Mouse (Mus musculus): ENCODE measurements around the gene Rps28. TPM values are rescaled to one million over a fixed set of nuclear protein-coding genes. Genes with fewer than 3 reads are reported as not detected.

Rps28 gene
- polyA plus RNA-seq, 1 experiment from 2014 or later = 625 TPM

DNA sequence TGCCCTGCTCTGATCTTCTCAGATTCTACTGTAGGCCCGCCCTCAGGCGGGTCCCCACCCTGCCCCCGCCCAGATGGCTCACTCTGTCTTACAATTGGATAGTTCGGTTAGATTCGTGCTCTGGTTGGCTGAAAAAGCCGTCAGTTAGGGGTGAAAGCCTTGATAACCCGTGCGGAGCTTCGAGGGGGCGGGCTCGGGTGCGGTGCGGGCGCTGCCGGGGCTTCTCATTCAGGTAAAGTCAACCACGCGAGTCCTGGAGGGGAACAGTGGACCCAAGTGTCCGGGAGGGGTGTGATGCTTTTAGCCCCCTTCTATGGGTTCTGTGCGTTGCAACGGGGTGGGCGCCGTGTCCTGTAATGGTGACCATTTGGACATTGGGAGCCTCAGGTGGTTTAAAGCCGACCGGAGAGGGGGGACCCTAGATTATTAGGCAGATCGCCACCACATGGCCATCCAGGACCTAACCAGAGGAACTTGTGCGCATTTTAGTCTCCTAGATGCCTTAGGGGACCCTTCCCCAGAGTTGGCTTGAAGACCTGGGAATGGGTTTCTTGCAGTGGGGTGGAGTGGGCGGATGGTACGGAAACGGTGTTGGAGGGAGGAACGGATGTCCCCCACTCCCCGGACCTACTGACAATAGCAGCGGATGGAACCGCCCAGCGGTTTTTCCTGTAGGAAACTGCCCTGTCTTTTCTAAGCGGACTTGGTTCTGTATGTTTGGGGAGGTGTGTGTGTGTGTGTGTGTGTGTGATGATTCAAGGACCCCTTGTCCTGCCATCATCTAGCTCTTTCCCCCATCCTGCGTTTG lies 13.8 kb downstream of the Rps28 start, which contains the start of gene Kank3:
Gene Kank3 (plus strand): TSS at position 186 of the 808 bp plus-strand sequence.
- peaks cover 9% of the 10 kb centered on the region for H3K4me1 ChIP-seq (replicated peaks)
- no peaks in the 10 kb centered on the region for H3K9me3 ChIP-seq
- no peak within 1 kb of the TSS for H3K27ac ChIP-seq (replicated peaks)
- H3K27me3 ChIP-seq = peaks cover 15% of the 10 kb centered on the region
- peak within 1 kb of the TSS; percentile 68 for H3K4me2 ChIP-seq
- peak; percentile 98 for ATAC-seq (ENCODE audit: low read depth)
- H3K4me3 ChIP-seq = peak within 1 kb of the TSS; percentile 48
- peak within 1 kb of the TSS; percentile 70 for H3K9ac ChIP-seq
- no peaks in the 10 kb centered on the region for H3K36me3 ChIP-seq
- under 1% methylated on average over 36 of the region's 36 CpGs for WGBS

DNA sequence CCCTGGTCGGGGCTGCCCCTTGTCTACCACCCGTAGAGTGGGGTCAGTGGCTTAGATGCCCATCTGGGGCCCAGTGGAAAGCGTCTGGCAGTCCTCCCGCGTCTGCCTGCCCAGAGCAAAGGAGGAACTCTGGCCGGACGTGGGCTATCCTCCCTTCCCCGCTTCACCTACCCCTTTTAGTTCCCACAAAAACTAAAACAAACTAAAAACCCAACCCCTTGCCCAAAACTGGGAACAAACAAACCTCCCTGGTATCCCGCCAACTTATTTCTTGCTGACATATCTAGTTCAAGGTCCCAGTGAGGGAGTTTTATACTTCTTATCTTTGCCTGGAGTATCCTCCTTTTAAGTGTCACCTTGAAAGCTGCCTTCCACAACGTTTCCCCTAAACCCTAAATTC lies 16.2 kb downstream of the Rps28 start:
- no peak for ATAC-seq (ENCODE audit: low read depth)
- Histone ChIP-seq H3K27me3 (peaks cover 15% of the 10 kb centered on the region), H3K4me3 (no peak overlapping the region), H3K9me3 (no peaks in the 10 kb centered on the region), H3K4me2 (no peak overlapping the region), H3K27ac (replicated peaks) (no peak overlapping the region), H3K9ac (no peak overlapping the region), H3K36me3 (no peaks in the 10 kb centered on the region), H3K4me1 (replicated peaks) (peaks cover 9% of the 10 kb centered on the region)
- 42% methylated on average over 10 of the region's 10 CpGs for WGBS

DNA sequence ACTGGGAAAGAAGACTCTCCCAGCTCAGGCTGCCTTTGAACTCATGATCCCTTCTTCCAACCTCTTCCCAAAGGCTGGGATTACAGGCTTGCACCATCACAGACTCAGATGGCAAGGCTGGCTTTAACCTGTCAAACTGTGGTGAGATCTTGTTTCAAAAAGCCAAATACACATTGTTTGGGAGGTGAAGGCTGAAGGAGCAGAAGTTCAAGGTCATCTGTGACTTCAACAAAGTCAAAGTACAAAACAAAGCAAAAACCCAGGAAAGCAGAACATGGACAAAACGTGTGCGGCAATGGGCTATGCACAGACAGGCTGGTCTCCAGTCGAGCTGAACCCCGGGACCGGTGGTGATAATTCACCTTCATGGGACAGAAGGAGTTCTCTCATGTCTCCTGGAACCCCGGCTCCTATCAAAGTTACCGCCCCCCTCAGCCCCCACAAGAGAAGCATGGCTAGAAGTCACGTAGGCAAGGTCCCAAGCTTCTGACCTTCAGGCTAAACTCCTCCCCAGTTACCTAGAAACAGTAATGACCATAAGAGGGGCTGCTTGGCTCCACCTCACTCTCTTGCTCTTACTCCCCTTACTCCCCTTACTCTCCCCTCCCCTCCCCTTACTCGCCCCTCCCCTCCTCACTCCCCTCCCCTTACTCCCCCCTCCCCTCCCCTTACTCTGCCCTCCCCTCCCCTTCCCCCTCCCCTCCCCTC lies 17.0 kb downstream of the Rps28 start:
- Histone ChIP-seq H3K4me1 (replicated peaks) (peaks cover 9% of the 10 kb centered on the region), H3K27me3 (peaks cover 15% of the 10 kb centered on the region), H3K4me3 (no peak overlapping the region), H3K9me3 (no peaks in the 10 kb centered on the region), H3K27ac (replicated peaks) (no peak overlapping the region), H3K9ac (no peak overlapping the region), H3K36me3 (no peaks in the 10 kb centered on the region), H3K4me2 (no peak overlapping the region)
- ATAC-seq (ENCODE audit: low read depth) = no peak
- 64% methylated on average over 8 of the region's 9 CpGs for WGBS

DNA sequence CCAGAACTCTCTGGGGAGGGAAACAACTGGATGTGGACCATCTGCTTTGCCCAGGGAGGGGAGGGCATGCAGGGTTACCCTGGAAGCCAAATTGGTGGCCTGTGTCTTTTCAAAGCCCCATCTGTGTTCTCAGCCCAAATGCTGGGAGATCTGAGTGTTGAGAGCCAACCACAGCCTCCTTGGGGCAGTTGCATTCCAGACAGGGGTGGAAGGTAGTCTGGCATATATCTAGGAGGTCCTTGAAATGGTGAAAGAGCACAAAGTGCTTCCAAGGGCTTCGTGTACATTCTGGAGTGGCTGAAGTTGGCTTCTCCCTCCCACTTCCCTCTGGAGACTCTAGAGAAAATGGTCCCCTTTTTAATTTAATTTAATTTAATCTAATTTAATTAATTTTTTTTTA lies 19.6 kb downstream of the Rps28 start:
- H3K9me3 ChIP-seq = no peaks in the 10 kb centered on the region
- H3K27ac ChIP-seq (replicated peaks) = no peak overlapping the region
- ATAC-seq (ENCODE audit: low read depth) = no peak
- H3K4me1 ChIP-seq (replicated peaks) = no peaks in the 10 kb centered on the region
- no peak overlapping the region for H3K4me3 ChIP-seq
- peaks cover 3% of the 10 kb centered on the region; the same call in 1 of the 2 replicates for H3K27me3 ChIP-seq
- WGBS = 59% methylated on average over 1 of the region's 1 CpGs
- H3K4me2 ChIP-seq = no peak overlapping the region
- H3K36me3 ChIP-seq = no peaks in the 10 kb centered on the region
- H3K9ac ChIP-seq = no peak overlapping the region

DNA sequence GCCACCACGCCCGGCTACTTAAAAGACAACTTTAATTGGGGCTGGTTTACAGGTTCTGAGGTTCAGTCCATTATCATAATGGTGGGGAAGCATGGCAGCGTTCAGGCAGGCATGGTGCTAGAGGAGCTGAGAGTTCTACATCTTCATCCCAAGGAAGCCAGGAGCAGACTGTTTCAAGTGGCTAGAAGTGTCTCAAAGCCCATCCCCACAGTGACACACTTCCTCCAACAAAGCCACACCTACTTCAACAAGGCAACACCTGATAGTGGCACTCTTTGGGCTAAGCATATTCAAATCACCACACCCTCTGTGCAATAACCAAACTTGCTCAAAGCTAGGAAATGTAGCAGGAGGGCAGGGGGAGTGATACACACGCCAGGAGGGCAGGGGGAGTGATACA lies 20.2 kb downstream of the Rps28 start:
- H3K9me3 ChIP-seq = no peaks in the 10 kb centered on the region
- no peak overlapping the region for H3K27ac ChIP-seq (replicated peaks)
- peaks cover 3% of the 10 kb centered on the region; the same call in 1 of the 2 replicates for H3K27me3 ChIP-seq
- no peak overlapping the region for H3K9ac ChIP-seq
- H3K4me1 ChIP-seq (replicated peaks) = no peaks in the 10 kb centered on the region
- no peaks in the 10 kb centered on the region for H3K36me3 ChIP-seq
- H3K4me3 ChIP-seq = no peak overlapping the region
- no peak for ATAC-seq (ENCODE audit: low read depth)
- 65% methylated on average over 4 of the region's 4 CpGs for WGBS
- H3K4me2 ChIP-seq = no peak overlapping the region

DNA sequence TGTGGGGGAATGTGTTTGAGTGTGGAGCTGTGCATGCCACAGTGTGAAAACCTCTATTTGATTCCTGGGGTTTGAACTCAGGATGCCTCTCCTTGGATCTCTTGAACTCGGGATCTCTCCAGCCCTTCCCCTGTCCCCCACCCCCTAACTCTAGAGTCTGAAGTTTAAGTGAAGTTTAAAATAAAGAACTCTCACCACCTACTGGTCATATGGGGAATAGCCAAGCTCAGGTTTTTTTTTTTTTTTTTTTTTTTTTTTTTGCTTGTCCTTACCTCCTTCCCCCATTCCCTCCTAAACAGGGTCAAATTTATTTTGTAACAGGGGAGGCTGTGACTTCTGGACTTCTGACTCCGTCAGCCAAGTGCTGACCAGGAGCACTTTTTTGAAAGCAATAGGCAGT lies 22.1 kb downstream of the Rps28 start:
- no peaks in the 10 kb centered on the region for H3K27me3 ChIP-seq
- no peak overlapping the region for H3K9ac ChIP-seq
- H3K4me1 ChIP-seq (replicated peaks) = no peaks in the 10 kb centered on the region
- no peak overlapping the region for H3K4me3 ChIP-seq
- no peak for ATAC-seq (ENCODE audit: low read depth)
- H3K36me3 ChIP-seq = no peaks in the 10 kb centered on the region
- no peak overlapping the region for H3K27ac ChIP-seq (replicated peaks)
- H3K9me3 ChIP-seq = no peaks in the 10 kb centered on the region
- no peak overlapping the region for H3K4me2 ChIP-seq
- WGBS = 7% methylated on average over 2 of the region's 2 CpGs

DNA sequence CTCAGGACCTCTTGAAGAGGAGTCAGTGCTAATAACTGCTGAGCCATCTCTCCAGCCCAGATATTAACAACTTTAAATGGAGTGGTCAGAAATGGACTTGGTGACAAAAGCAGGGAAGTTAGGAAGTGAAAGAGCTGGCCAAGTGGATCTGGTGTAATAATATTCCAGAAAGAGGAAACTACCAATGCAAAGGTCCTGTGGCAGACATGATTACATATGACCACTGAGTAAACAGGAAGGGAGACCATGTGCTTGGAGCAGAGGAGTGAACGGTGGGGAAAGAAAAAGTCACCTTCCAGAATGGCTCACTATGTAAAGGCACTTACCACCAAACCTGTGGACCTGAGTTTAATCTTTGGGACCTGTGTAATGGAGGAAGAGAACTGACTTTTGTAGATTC lies 25.1 kb downstream of the Rps28 start:
- H3K36me3 ChIP-seq = no peaks in the 10 kb centered on the region
- no peak overlapping the region for H3K9ac ChIP-seq
- no peaks in the 10 kb centered on the region for H3K4me1 ChIP-seq (replicated peaks)
- H3K27ac ChIP-seq (replicated peaks) = no peak overlapping the region
- ATAC-seq (ENCODE audit: low read depth) = no peak
- no peak overlapping the region for H3K4me3 ChIP-seq
- H3K27me3 ChIP-seq = no peaks in the 10 kb centered on the region; the same call in 1 of the 2 replicates
- H3K9me3 ChIP-seq = no peaks in the 10 kb centered on the region
- H3K4me2 ChIP-seq = no peak overlapping the region
- 71% methylated on average over 1 of the region's 1 CpGs for WGBS

DNA sequence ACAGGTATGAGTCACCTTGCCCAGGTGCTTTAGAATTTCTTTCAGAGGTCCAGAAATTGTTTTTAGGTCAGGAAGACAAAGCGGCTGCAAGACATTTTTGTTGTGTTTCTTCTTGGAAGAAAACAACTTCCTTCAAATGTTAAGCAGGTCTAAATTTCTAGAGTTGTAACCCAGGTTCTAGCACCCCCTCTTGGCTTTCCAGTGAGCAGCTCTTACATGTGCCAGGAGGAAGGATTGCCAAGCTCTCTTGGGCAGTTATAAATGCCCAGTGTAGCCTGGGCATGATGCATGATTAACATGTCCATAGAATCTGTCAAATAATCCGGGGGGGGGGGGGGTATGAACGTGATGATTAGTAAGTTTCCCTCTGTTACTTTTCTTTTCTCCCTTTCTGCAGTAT lies 26.1 kb downstream of the Rps28 start:
- no peaks in the 10 kb centered on the region for H3K4me1 ChIP-seq (replicated peaks)
- H3K4me3 ChIP-seq = no peak overlapping the region
- no peaks in the 10 kb centered on the region for H3K36me3 ChIP-seq
- ATAC-seq (ENCODE audit: low read depth) = no peak
- no peaks in the 10 kb centered on the region for H3K9me3 ChIP-seq
- no peak overlapping the region for H3K27ac ChIP-seq (replicated peaks)
- no peaks in the 10 kb centered on the region; the same call in 1 of the 2 replicates for H3K27me3 ChIP-seq
- 56% methylated on average over 3 of the region's 3 CpGs for WGBS
- H3K4me2 ChIP-seq = no peak overlapping the region
- no peak overlapping the region for H3K9ac ChIP-seq

DNA sequence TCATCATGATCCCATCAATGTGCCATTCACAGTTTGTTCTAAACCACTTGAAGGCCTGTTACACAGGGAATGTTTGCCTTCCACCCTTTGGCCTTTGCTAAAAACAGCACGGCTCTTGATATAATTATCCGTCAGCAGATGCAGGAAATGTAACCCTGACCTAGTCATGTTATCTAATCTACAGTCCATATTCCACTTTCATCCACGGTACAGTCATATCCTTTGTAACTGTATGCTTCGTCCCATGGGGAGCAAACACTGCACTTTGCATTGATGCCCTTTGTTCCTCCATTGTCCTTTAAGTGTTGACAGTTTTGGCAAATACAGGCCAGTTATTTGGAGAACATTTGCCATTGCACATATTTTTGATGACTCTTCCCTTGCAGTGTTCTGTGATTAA lies 35.6 kb downstream of the Rps28 start:
- H3K36me3 ChIP-seq = no peaks in the 10 kb centered on the region
- H3K4me2 ChIP-seq = no peak overlapping the region
- WGBS = 81% methylated on average over 4 of the region's 4 CpGs
- no peaks in the 10 kb centered on the region for H3K27me3 ChIP-seq
- no peak for ATAC-seq (ENCODE audit: low read depth)
- H3K4me1 ChIP-seq (replicated peaks) = no peaks in the 10 kb centered on the region
- no peak overlapping the region for H3K4me3 ChIP-seq
- no peaks in the 10 kb centered on the region for H3K9me3 ChIP-seq
- no peak overlapping the region for H3K27ac ChIP-seq (replicated peaks)
- no peak overlapping the region for H3K9ac ChIP-seq

DNA sequence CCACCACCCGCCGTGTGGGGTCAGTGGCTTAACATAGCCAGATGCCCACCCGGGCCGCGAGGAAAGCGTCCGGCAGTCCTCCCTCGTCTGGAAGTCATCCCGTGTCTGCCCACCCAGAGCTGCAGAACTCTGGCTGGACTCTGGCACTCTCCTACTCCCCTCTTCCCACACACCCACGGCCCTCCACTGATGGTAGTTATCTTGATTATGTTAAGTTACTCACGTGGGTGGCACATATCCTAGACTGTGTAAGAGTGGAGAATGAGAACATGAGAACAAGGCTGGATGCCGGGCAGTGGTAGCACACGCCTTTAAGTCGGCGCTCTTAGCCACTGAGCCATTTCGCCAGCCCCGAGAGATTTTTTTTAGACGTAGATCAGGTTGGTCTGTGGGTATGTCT lies 38.0 kb downstream of the Rps28 start:
- Histone ChIP-seq H3K27ac (replicated peaks) (no peak overlapping the region), H3K9ac (no peak overlapping the region), H3K9me3 (no peaks in the 10 kb centered on the region), H3K4me3 (no peak overlapping the region), H3K36me3 (no peaks in the 10 kb centered on the region), H3K4me2 (no peak overlapping the region), H3K27me3 (peaks cover 7% of the 10 kb centered on the region; the same call in 1 of the 2 replicates), H3K4me1 (replicated peaks) (peaks cover 9% of the 10 kb centered on the region)
- 88% methylated on average over 18 of the region's 18 CpGs for WGBS
- ATAC-seq (ENCODE audit: low read depth) = no peak

DNA sequence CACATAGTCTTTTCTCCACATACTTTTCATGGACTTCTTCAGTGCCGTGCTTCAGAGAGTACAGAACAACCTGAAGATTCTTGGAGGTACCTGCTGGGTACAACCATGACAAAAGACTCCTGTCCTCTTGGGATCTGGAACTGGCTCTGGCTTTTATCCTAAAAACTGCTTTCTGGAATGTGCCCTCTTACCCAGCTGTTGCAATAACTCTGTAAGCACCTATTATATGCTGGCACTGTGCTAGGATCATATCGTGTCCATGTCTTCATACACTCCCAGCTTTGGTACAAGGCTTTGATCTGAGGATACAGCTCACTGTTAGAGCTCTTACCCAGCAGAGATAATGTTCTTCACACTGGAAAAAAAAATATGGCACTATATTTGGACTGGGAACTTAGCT lies 39.4 kb downstream of the Rps28 start:
- Histone ChIP-seq H3K27me3 (peaks cover 7% of the 10 kb centered on the region; the same call in 1 of the 2 replicates), H3K4me2 (no peak overlapping the region), H3K36me3 (no peaks in the 10 kb centered on the region), H3K9me3 (no peaks in the 10 kb centered on the region), H3K4me1 (replicated peaks) (peaks cover 20% of the 10 kb centered on the region), H3K4me3 (no peak overlapping the region), H3K9ac (no peak overlapping the region), H3K27ac (replicated peaks) (no peak overlapping the region)
- no peak for ATAC-seq (ENCODE audit: low read depth)
- WGBS = 88% methylated on average over 2 of the region's 2 CpGs

DNA sequence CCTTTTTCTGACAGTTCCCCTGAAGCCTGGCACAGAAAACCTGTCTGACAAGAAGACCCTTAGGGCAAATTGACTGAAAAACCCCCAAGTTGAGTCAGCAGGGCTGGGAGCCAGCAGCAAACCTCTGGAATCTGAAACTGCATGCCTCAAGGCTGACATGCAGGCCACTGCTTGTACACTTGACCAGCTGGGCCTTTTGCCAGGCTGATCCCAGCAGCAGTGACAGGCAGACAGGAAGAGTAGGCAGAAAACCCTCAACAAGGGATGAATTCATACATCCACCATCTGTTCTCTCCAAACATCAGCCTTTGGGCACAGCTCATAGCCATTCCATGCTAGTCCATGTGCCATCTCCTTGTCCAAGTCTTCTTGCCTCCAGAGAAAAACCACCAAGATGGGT lies 41.0 kb downstream of the Rps28 start:
- H3K27me3 ChIP-seq = peaks cover 7% of the 10 kb centered on the region; the same call in 1 of the 2 replicates
- no peak for ATAC-seq (ENCODE audit: low read depth)
- H3K4me2 ChIP-seq = no peak overlapping the region
- H3K27ac ChIP-seq (replicated peaks) = no peak overlapping the region
- H3K9ac ChIP-seq = no peak overlapping the region
- H3K4me1 ChIP-seq (replicated peaks) = peaks cover 29% of the 10 kb centered on the region
- H3K36me3 ChIP-seq = no peaks in the 10 kb centered on the region
- no peak overlapping the region for H3K4me3 ChIP-seq
- no peaks in the 10 kb centered on the region for H3K9me3 ChIP-seq
